Mouse (Mus musculus) heart, embryonic 12.5 days (tissue): ENCODE results near the gene Tlk1. TPM values are rescaled to one million over a fixed set of nuclear protein-coding genes. Genes with fewer than 3 reads are reported as not detected.
A peak's percentile ranks its signal among the peaks of the same experiment; 100 is the strongest.

Source experiments
- ATAC-seq: fragments of 200-750 bp; cut with Nextera tagmentation; 2 replicates; pipeline ENCODE4 v1.8.0; 2017; ENCODE audit warnings: moderate TSS enrichment, moderate library complexity; ENCODE audit not compliant: insufficient number of reproducible peaks, low FRiP score
- H3K27ac ChIP-seq: fragments of 300-500 bp; sonication (generic); 2 replicates; pipeline ENCODE4 v1.5.1; 2016; ENCODE audit warnings: mild to moderate bottlenecking, moderate library complexity; ENCODE audit not compliant: poor library complexity, severe bottlenecking
- H3K27me3 ChIP-seq: fragments of 300-500 bp; sonication (generic); replicated peaks from 2 replicates; pipeline ENCODE4 v1.6.1; 2016; ENCODE audit warnings: mild to moderate bottlenecking, moderate library complexity
- H3K36me3 ChIP-seq: fragments of 300-500 bp; sonication (generic); 2 replicates; pipeline ENCODE4 v1.6.1; 2016; ENCODE audit warnings: mild to moderate bottlenecking, moderate library complexity
- H3K4me1 ChIP-seq: fragments of 300-500 bp; sonication (generic); replicated peaks from 2 replicates; pipeline ENCODE4 v1.6.1; 2016; ENCODE audit warnings: mild to moderate bottlenecking
- H3K4me2 ChIP-seq: fragments of 300-500 bp; sonication (generic); 2 replicates; pipeline ENCODE4 v1.6.1; 2016; ENCODE audit warnings: mild to moderate bottlenecking, moderate library complexity
- H3K4me3 ChIP-seq: fragments of 300-500 bp; sonication (generic); 2 replicates; pipeline ENCODE4 v1.5.1; 2016; ENCODE audit warnings: mild to moderate bottlenecking
- H3K9ac ChIP-seq: fragments of 300-500 bp; sonication (generic); 2 replicates; pipeline ENCODE4 v1.6.1; 2016; ENCODE audit warnings: mild to moderate bottlenecking, moderate library complexity
- H3K9me3 ChIP-seq: fragments of 300-500 bp; sonication (generic); replicated peaks from 2 replicates; pipeline ENCODE4 v1.6.1; 2016; ENCODE audit warnings: mild to moderate bottlenecking, moderate library complexity
- WGBS: fragments of 180-500 bp; shearing (Covaris S2); methylation state at CpG from one replicate; pipeline ENCODE4 v1.1.7; 2016; 5-methylcytosine and 5-hydroxymethylcytosine counted together
- polyA plus RNA-seq: library from polyadenylated mRNA; unstranded; fragments of >200 nt; fragmentation: Nextera tagmentation; extraction: Ambion mirVana; gene quantifications from 2 replicates; pipeline ENCODE4 v1.2.1, GENCODE M21; 2016

Gene Tlk1
- 38.5 and 43.6 TPM in 2 replicates for polyA plus RNA-seq

DNA sequence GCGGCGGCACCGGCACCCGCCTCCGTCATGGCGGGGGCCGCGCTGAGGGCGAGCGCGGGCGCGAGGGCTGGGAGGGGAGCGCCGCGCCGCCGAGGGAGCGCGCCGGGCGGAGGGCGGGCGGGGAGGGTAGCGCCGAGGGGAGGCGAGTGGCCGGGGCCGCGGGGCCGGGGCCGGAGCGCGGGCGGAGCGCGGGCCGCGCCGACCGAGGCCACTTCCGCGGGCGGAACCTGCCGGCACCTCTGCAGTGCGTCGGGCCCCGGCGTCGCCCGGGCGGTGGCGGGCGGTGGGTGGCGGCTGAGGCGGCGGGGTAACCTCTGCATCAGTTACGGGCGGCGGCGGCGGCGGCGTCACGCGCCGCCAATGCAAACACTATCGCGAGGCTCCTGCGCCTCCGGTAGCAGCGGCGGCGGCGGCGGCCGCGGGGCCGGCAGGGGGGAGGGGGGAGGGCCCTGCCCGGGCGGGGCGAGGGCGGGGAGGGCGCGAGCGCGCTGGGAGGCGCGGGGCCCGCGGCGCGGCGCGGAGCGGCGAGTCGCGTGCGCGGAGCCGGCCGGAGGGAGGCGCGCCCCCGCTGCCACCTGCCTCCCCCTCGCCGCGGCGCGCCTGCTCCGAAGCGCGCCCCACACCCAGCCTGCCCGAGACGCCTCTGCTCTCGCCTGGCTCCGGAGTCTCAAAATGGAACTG is at the start of gene Tlk1:
Gene Tlk1, minus strand, starts transcription at position 358 of the 681 bp plus-strand sequence.
- H3K27ac ChIP-seq, result peak within 1 kb of the TSS; percentile 100
- 0 out of 2 replicates have a peak, but pooled peaks cover 3% of the 10 kb centered on the region for H3K9me3 ChIP-seq
- H3K4me1 ChIP-seq, result peaks cover 15% of the 10 kb centered on the region
- WGBS, result under 1% methylated on average over 63 of the region's 118 CpGs
- H3K27me3 ChIP-seq, result no peaks in the 10 kb centered on the region
- ATAC-seq, result peak; percentile 88
- H3K9ac ChIP-seq, result peak within 1 kb of the TSS; percentile 98
- no peaks in the 10 kb centered on the region for H3K36me3 ChIP-seq
- peak within 1 kb of the TSS; percentile 94 for H3K4me3 ChIP-seq
- peak within 1 kb of the TSS; percentile 74 for H3K4me2 ChIP-seq

GRCm38 (mm10) chr2:70875129-70875528 is 49.6 kb upstream of the Tlk1 start:
- no peaks in the 10 kb centered on the region; the same call in 1 of the 2 replicates for H3K9me3 ChIP-seq
- H3K36me3 ChIP-seq, result no peaks in the 10 kb centered on the region
- H3K27ac ChIP-seq, result no peak overlapping the region
- H3K4me2 ChIP-seq, result no peak overlapping the region
- no peak overlapping the region for H3K4me3 ChIP-seq
- no peak for ATAC-seq
- no peaks in the 10 kb centered on the region for H3K27me3 ChIP-seq
- WGBS, result 75% methylated on average over 4 of the region's 4 CpGs
- H3K9ac ChIP-seq, result no peak overlapping the region
- peaks cover 10% of the 10 kb centered on the region for H3K4me1 ChIP-seq

DNA sequence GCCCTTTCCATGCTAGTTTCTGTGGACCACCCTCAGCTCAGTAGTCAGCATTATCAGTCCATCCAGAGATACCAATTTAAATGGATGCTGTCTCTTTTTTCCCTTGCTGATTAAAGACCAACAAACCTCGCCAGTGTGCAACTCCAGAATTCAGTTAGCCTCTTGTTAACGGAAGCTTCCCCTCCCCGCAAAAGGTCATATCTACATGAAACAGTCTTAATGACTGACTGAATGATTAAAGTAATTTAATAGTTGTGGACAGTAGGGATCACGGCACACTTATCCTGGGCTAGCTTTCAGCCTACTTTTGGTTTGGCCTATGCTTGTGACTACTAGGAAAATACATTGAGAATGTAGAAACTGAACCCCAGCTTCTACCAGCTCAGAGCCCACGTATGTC is 47.6 kb upstream of the Tlk1 start:
- Histone ChIP-seq H3K4me1 (peaks cover 10% of the 10 kb centered on the region), H3K4me3 (no peak overlapping the region), H3K27me3 (no peaks in the 10 kb centered on the region), H3K9ac (no peak overlapping the region), H3K9me3 (no peaks in the 10 kb centered on the region), H3K4me2 (no peak overlapping the region), H3K36me3 (no peaks in the 10 kb centered on the region), H3K27ac (no peak overlapping the region)
- no peak for ATAC-seq
- 65% methylated on average over 5 of the region's 5 CpGs for WGBS

- Histone ChIP-seq H3K27ac (no peak overlapping the region), H3K4me1 (peaks cover 10% of the 10 kb centered on the region), H3K4me3 (no peak overlapping the region), H3K36me3 (no peaks in the 10 kb centered on the region), H3K9ac (no peak overlapping the region), H3K9me3 (peaks cover 3% of the 10 kb centered on the region; the same call in 1 of the 2 replicates), H3K27me3 (no peaks in the 10 kb centered on the region), H3K4me2 (no peak overlapping the region)
- 27% methylated on average over 8 of the region's 8 CpGs for WGBS
- ATAC-seq, result no peak
Observed at GRCm38 (mm10) chr2:70871466-70872022, 46.0 kb upstream of the Tlk1 start.

GRCm38 (mm10) chr2:70870819-70871218 is 45.3 kb upstream of the Tlk1 start:
- 59% methylated on average over 6 of the region's 6 CpGs for WGBS
- Histone ChIP-seq H3K9me3 (peaks cover 3% of the 10 kb centered on the region; the same call in 1 of the 2 replicates), H3K4me1 (peaks cover 10% of the 10 kb centered on the region), H3K4me3 (no peak overlapping the region), H3K27me3 (no peaks in the 10 kb centered on the region), H3K4me2 (no peak overlapping the region), H3K36me3 (no peaks in the 10 kb centered on the region), H3K27ac (no peak overlapping the region), H3K9ac (no peak overlapping the region)
- no peak for ATAC-seq

DNA sequence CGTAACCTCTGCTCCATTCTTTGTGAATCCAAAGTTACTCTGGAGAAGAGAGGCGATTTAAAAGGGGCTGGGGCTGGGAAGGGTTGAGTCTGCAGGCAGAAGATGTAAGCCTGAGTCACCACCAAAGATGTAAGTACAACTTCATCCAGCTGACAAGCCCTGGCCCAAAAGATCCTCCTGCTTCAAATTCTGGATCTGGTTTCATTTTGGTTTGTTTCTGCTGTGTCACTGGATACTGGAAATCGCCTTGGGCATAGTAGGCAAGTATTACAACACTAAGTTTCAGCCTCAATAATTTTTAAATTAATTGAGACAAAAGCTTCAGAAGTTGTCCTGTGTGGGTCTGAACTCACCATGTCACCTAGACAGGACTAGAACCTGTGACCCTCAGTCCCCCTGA is 43.6 kb upstream of the Tlk1 start:
- no peak overlapping the region for H3K4me3 ChIP-seq
- no peaks in the 10 kb centered on the region for H3K36me3 ChIP-seq
- H3K27me3 ChIP-seq, result no peaks in the 10 kb centered on the region
- H3K9ac ChIP-seq, result no peak overlapping the region
- peaks cover 10% of the 10 kb centered on the region for H3K4me1 ChIP-seq
- H3K27ac ChIP-seq, result no peak overlapping the region
- H3K4me2 ChIP-seq, result no peak overlapping the region
- 81% methylated on average over 3 of the region's 3 CpGs for WGBS
- H3K9me3 ChIP-seq, result peaks cover 3% of the 10 kb centered on the region; the same call in 1 of the 2 replicates
- ATAC-seq, result no peak

DNA sequence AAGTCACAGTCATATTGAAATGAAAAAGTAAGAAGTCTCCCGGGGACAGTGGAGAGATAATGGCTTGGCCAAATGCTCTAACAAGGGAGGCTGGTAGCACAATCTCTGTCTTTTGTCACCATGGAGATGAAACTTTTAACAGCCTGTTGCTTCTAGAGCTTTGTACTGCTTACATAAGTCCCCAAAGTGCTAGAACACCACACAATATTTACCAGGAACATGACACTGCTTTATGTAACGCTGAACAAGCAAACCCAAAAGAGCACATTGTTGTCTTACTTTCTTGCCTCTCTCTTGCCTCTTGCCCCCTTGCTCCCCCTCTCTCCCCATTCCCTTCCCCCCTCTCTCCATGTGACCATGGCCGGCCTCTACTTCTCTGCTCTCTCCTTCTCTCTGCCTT is 41.7 kb upstream of the Tlk1 start:
- 68% methylated on average over 3 of the region's 3 CpGs for WGBS
- H3K27ac ChIP-seq, result no peak overlapping the region
- no peak overlapping the region for H3K9ac ChIP-seq
- no peak overlapping the region for H3K4me2 ChIP-seq
- H3K36me3 ChIP-seq, result no peaks in the 10 kb centered on the region
- H3K9me3 ChIP-seq, result peaks cover 3% of the 10 kb centered on the region; the same call in 1 of the 2 replicates
- no peak overlapping the region for H3K4me3 ChIP-seq
- H3K27me3 ChIP-seq, result no peaks in the 10 kb centered on the region
- ATAC-seq, result no peak
- peaks cover 10% of the 10 kb centered on the region for H3K4me1 ChIP-seq

GRCm38 (mm10) chr2:70862881-70863280 is 37.4 kb upstream of the Tlk1 start:
- Histone ChIP-seq H3K27me3 (no peaks in the 10 kb centered on the region), H3K27ac (no peak overlapping the region), H3K9ac (no peak overlapping the region), H3K4me3 (no peak overlapping the region), H3K9me3 (peaks cover 1% of the 10 kb centered on the region), H3K4me1 (no peaks in the 10 kb centered on the region), H3K36me3 (no peaks in the 10 kb centered on the region), H3K4me2 (no peak overlapping the region)
- no peak for ATAC-seq
- 77% methylated on average over 5 of the region's 5 CpGs for whole genome bisulfite sequencing

DNA sequence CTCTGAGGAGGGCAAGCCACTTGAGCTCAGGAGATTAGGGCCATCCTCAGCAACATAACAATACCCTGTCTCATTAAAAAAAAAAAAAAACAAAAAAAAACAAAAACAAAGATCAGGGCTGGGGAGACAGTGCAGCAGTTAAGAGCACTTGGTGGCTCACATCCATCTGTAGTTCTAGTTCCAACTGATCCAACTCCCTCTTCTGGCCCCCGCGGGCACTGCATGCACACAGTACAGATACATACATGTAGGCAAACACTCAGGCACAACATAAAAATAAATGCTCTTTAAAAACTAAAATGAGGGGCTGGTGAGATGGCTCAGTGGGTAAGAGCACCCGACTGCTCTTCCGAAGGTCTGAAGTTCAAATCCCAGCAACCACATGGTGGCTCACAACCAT is 34.2 kb upstream of the Tlk1 start:
- no peak overlapping the region for H3K4me2 ChIP-seq
- H3K27me3 ChIP-seq, result no peaks in the 10 kb centered on the region
- H3K4me3 ChIP-seq, result no peak overlapping the region
- no peaks in the 10 kb centered on the region for H3K36me3 ChIP-seq
- ATAC-seq, result no peak
- H3K9me3 ChIP-seq, result no peaks in the 10 kb centered on the region; the same call in 1 of the 2 replicates
- 90% methylated on average over 4 of the region's 4 CpGs for WGBS
- H3K4me1 ChIP-seq, result no peaks in the 10 kb centered on the region
- no peak overlapping the region for H3K9ac ChIP-seq
- no peak overlapping the region for H3K27ac ChIP-seq

- 84% methylated on average over 3 of the region's 3 CpGs for WGBS
- H3K4me3 ChIP-seq, result no peak overlapping the region
- no peak overlapping the region for H3K4me2 ChIP-seq
- no peak overlapping the region for H3K27ac ChIP-seq
- no peaks in the 10 kb centered on the region for H3K27me3 ChIP-seq
- no peaks in the 10 kb centered on the region; the same call in 1 of the 2 replicates for H3K9me3 ChIP-seq
- 0 out of 2 replicates have a peak, but pooled peaks cover 4% of the 10 kb centered on the region for H3K4me1 ChIP-seq
- H3K36me3 ChIP-seq, result no peaks in the 10 kb centered on the region
- ATAC-seq, result no peak
- no peak overlapping the region for H3K9ac ChIP-seq
Observed at GRCm38 (mm10) chr2:70856971-70857370, 31.4 kb upstream of the Tlk1 start.

DNA sequence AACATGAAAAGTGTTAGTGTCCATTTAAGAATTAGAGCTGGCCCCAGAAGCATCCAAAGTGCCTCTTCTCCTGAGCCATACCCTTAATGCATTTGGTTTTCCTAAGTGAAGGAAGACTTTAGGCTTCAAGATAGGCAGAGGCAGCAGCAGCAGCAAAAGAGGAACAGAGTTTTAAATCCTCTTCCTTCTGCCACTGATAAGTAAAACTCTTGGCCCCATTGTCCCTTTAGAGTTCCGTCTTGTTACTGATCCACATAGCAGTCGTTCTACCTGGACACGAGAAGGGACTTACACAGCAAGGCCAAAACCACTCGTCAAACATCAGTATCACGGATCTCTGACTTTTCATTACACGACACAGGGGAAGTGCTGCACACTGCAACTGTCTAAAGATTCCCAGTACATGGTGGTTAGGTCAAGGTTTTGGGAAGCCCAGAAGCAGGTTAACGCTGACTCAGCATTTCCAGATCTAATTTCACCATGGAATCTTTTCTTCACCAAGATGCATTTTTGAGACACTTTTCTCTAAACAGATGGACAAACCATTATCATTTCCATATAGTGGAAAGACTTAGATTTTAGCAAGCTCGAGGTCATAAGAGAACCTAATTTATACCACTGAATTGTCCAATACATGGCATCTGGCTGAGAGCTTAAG is 28.8 kb upstream of the Tlk1 start:
- H3K4me2 ChIP-seq, result no peak overlapping the region
- no peak overlapping the region for H3K9ac ChIP-seq
- H3K4me3 ChIP-seq, result no peak overlapping the region
- no peak overlapping the region for H3K27ac ChIP-seq
- no peak for ATAC-seq
- H3K36me3 ChIP-seq, result no peaks in the 10 kb centered on the region
- 82% methylated on average over 8 of the region's 8 CpGs for WGBS
- H3K27me3 ChIP-seq, result no peaks in the 10 kb centered on the region
- 0 out of 2 replicates have a peak, but pooled peaks cover 4% of the 10 kb centered on the region for H3K4me1 ChIP-seq
- no peaks in the 10 kb centered on the region for H3K9me3 ChIP-seq
